Mouse (Mus musculus) embryonic fibroblast, embryonic 13.5 days (primary cell): ENCODE data around the gene 1700010B08Rik. TPM values are rescaled to one million over a fixed set of nuclear protein-coding genes. Genes with fewer than 3 reads are reported as not detected.
A peak's percentile ranks its signal among the peaks of the same experiment; 100 is the strongest.

Source experiments
- H3K27ac ChIP-seq: 2 replicates; pipeline ENCODE4 v1.5.1; 2012; ENCODE audit warnings: low read length, control low read depth, inconsistent platforms; ENCODE audit not compliant: insufficient read depth
- H3K4me1 ChIP-seq: 2 replicates; pipeline ENCODE4 v1.6.1; 2011; ENCODE audit warnings: low read length; ENCODE audit not compliant: control insufficient read depth, insufficient read depth
- H3K4me3 ChIP-seq: 2 replicates; pipeline ENCODE4 v1.5.1; 2011; ENCODE audit warnings: mild to moderate bottlenecking, control low read depth, low read length; ENCODE audit not compliant: insufficient read depth
- CTCF ChIP-seq: IDR thresholded peaks from 2 replicates; pipeline ENCODE4 v1.5.1; 2011; ENCODE audit warnings: mild to moderate bottlenecking, control low read depth, low read length, moderate library complexity, borderline replicate concordance; ENCODE audit not compliant: insufficient read depth
- POLR2A ChIP-seq: IDR thresholded peaks from 2 replicates; pipeline ENCODE4 v1.6.1; 2011; ENCODE audit warnings: low read depth, mild to moderate bottlenecking, control low read depth, low read length, moderate library complexity
- polyA plus RNA-seq: library from polyadenylated mRNA; stranded (reverse); fragments of >200 nt; gene quantifications from 2 replicates; pipeline ENCODE4 v1.2.4, GENCODE M21; 2011; ENCODE audit warnings: low read depth; ENCODE audit not compliant: missing spikeins, insufficient read length

Gene 1700010B08Rik
- polyA plus RNA-seq, 1 experiment: not detected

- no peak overlapping the region for H3K27ac ChIP-seq
- TF ChIP-seq CTCF (no peak), POLR2A (no peak)
- no peak overlapping the region for H3K4me3 ChIP-seq
- peaks cover 9% of the 10 kb centered on the region; the same call in 1 of the 2 replicates for H3K4me1 ChIP-seq
These were observed 45.4 kb downstream of the 1700010B08Rik start for GRCm38 (mm10) chr2:173764629-173765028.

GRCm38 (mm10) chr2:173767959-173768595 is 48.9 kb downstream of the 1700010B08Rik start:
- no peak overlapping the region for H3K27ac ChIP-seq
- no peak for TF ChIP-seq CTCF
- no peak for TF ChIP-seq POLR2A
- peaks cover 16% of the 10 kb centered on the region; the same call in 1 of the 2 replicates for H3K4me1 ChIP-seq
- no peak overlapping the region for H3K4me3 ChIP-seq

- TF ChIP-seq CTCF: no peak
- TF ChIP-seq POLR2A: no peak
- no peak overlapping the region for H3K27ac ChIP-seq
- peaks cover 9% of the 10 kb centered on the region; the same call in 1 of the 2 replicates for H3K4me1 ChIP-seq
- no peak overlapping the region for H3K4me3 ChIP-seq
These were observed 50.0 kb downstream of the 1700010B08Rik start for GRCm38 (mm10) chr2:173769183-173769582.

GRCm38 (mm10) chr2:173770620-173771019 is 51.4 kb downstream of the 1700010B08Rik start:
- TF ChIP-seq CTCF: no peak
- TF ChIP-seq POLR2A: no peak
- H3K4me3 ChIP-seq: no peak overlapping the region
- peaks cover 10% of the 10 kb centered on the region; the same call in 1 of the 2 replicates for H3K4me1 ChIP-seq

More at GRCm38 (mm10) chr2:173770620-173771019, 51.4 kb downstream of the 1700010B08Rik start:
- peak overlapping the region; percentile 39 for H3K27ac ChIP-seq

Other genes with a start within 250 kb of the 1700010B08Rik start
- not detected in 2 replicates for gene 1700021F07Rik, start 196.8 kb upstream of the 1700010B08Rik start, polyA plus RNA-seq
- gene Ankrd60, start 141.1 kb upstream of the 1700010B08Rik start, polyA plus RNA-seq: not detected in 2 replicates
- 48.6 and 54.5 TPM in 2 replicates for gene Rab22a, start 59.7 kb upstream of the 1700010B08Rik start, polyA plus RNA-seq
- gene Vapb, start 18.1 kb downstream of the 1700010B08Rik start, polyA plus RNA-seq: 85.8 and 99.1 TPM in 2 replicates